Mouse (Mus musculus) CH12.LX (cell line): Measurements from ENCODE around the gene 1700029P11Rik. TPM values are rescaled to one million over a fixed set of nuclear protein-coding genes. Genes with fewer than 3 reads are reported as not detected.
"Not testable (repeated sequence)": the region's sequence is repeated elsewhere in the genome, so short reads cannot be mapped to it uniquely, and the experiment has no call there.

ENCODE experiments used
- DNase-seq: peaks from one replicate; pipeline ENCODE4 v3.0.0-alpha.2; 2013; ENCODE audit errors: extremely low read depth
- H3K27ac ChIP-seq: 2 replicates; pipeline ENCODE4 v1.5.1; 2012; ENCODE audit warnings: low read depth, mild to moderate bottlenecking, control low read depth, moderate library complexity; ENCODE audit not compliant: insufficient read depth
- H3K27me3 ChIP-seq: replicated peaks from 2 replicates; pipeline ENCODE3; 2012; ENCODE audit warnings: inconsistent platforms
- H3K36me3 ChIP-seq, 2 experiments: replicated peaks in 1 of 2; 2 replicates each; pipeline versions ENCODE3 to v1.6.1; 2012; ENCODE audit warnings: inconsistent platforms in 1 of 2, low read length in 1 of 2, mild to moderate bottlenecking in 1 of 2, mixed read lengths in 1 of 2, moderate library complexity in 1 of 2; ENCODE audit not compliant: control insufficient read depth in 1 of 2, insufficient read depth in 1 of 2
- H3K4me1 ChIP-seq, 2 experiments: 2 replicates each; pipeline ENCODE4 v1.6.1; 2012; ENCODE audit warnings: inconsistent platforms in 1 of 2, moderate library complexity in 1 of 2; ENCODE audit not compliant: insufficient read depth in 2 of 2, control insufficient read depth in 1 of 2
- H3K4me2 ChIP-seq: 2 replicates; pipeline ENCODE4 v1.6.1; 2012; ENCODE audit warnings: low read depth, mild to moderate bottlenecking, control low read depth; ENCODE audit not compliant: poor library complexity, insufficient read depth, severe bottlenecking
- H3K4me3 ChIP-seq, 3 experiments: fragments of 150-350 bp in 1 of 3; sonication (generic) in 1 of 3; replicated peaks in 1 of 3; 2 replicates each; pipeline versions ENCODE3 to v1.5.1; 2011 to 2012; ENCODE audit warnings: low read depth in 2 of 3, low read length in 2 of 3, mild to moderate bottlenecking in 2 of 3, moderate library complexity in 2 of 3, control low read depth in 1 of 3, improper control_type of control experiment in 1 of 3, inconsistent platforms in 1 of 3, mixed read lengths in 1 of 3; ENCODE audit not compliant: poor library complexity in 1 of 3
- H3K79me2 ChIP-seq: replicated peaks from 2 replicates; pipeline ENCODE4 v1.6.1; 2012; ENCODE audit warnings: mild to moderate bottlenecking, moderate library complexity; ENCODE audit not compliant: control insufficient read depth, poor library complexity, insufficient read depth, severe bottlenecking; ENCODE audit errors: extremely low read depth
- H3K9ac ChIP-seq: 2 replicates; pipeline ENCODE4 v1.6.1; 2012; ENCODE audit warnings: low read depth, mild to moderate bottlenecking, control low read depth, moderate library complexity; ENCODE audit not compliant: insufficient read depth
- H3K9me3 ChIP-seq: replicated peaks from 2 replicates; pipeline ENCODE3; 2012; ENCODE audit warnings: low read length, inconsistent platforms, mixed read lengths
- BHLHE40 ChIP-seq: IDR thresholded peaks from 2 replicates; pipeline ENCODE4 v1.6.1; 2011; ENCODE audit warnings: mild to moderate bottlenecking, low read depth, low read length, improper control_type of control experiment
- CHD1 ChIP-seq: IDR thresholded peaks from 2 replicates; pipeline ENCODE4 v1.6.1; 2012; ENCODE audit warnings: low read depth, low read length, improper control_type of control experiment, inconsistent platforms
- CHD2 ChIP-seq: IDR thresholded peaks from 2 replicates; pipeline ENCODE4 v1.6.1; 2011; ENCODE audit warnings: low read length, improper control_type of control experiment
- CTCF ChIP-seq, 2 experiments: IDR thresholded peaks in 1 of 2; conservative IDR thresholded peaks in 1 of 2; 2 replicates each; pipeline ENCODE4 v1.5.1; 2011 to 2012; ENCODE audit warnings: low read depth in 2 of 2, low read length in 2 of 2, improper control_type of control experiment in 1 of 2, inconsistent platforms in 1 of 2, mild to moderate bottlenecking in 1 of 2, moderate library complexity in 1 of 2
- E2F4 ChIP-seq: IDR thresholded peaks from 2 replicates; pipeline ENCODE4 v1.6.1; 2011; ENCODE audit warnings: low read depth, low read length, improper control_type of control experiment; ENCODE audit not compliant: insufficient replicate concordance
- ELF1 ChIP-seq: IDR thresholded peaks from 2 replicates; pipeline ENCODE4 v1.6.1; 2014; ENCODE audit warnings: low read depth, mild to moderate bottlenecking, inconsistent platforms, low read length, improper control_type of control experiment
- EP300 ChIP-seq: IDR thresholded peaks from 2 replicates; pipeline ENCODE4 v1.6.1; 2011; ENCODE audit warnings: low read length, improper control_type of control experiment
- ETS1 ChIP-seq: conservative IDR thresholded peaks from 2 replicates; pipeline ENCODE4 v1.6.1; 2012; ENCODE audit warnings: low read depth, mild to moderate bottlenecking, inconsistent platforms, low read length, improper control_type of control experiment, moderate library complexity
- GABPA ChIP-seq: IDR thresholded peaks from 2 replicates; pipeline ENCODE4 v1.6.1; 2012; ENCODE audit warnings: low read depth, low read length, improper control_type of control experiment, inconsistent platforms; ENCODE audit not compliant: insufficient replicate concordance
- HCFC1 ChIP-seq: IDR thresholded peaks from 2 replicates; pipeline ENCODE4 v1.6.1; 2012; ENCODE audit warnings: low read depth, mild to moderate bottlenecking, inconsistent platforms, low read length, improper control_type of control experiment
- IRF4 ChIP-seq: IDR thresholded peaks from 2 replicates; pipeline ENCODE4 v1.6.1; 2014; ENCODE audit warnings: low read depth, mild to moderate bottlenecking, inconsistent platforms, low read length, improper control_type of control experiment
- JUN ChIP-seq: IDR thresholded peaks from 2 replicates; pipeline ENCODE4 v1.6.1; 2011; ENCODE audit warnings: low read depth, mild to moderate bottlenecking, low read length, improper control_type of control experiment, moderate library complexity; ENCODE audit not compliant: insufficient read depth
- JUND ChIP-seq: conservative IDR thresholded peaks from 2 replicates; pipeline ENCODE4 v1.6.1; 2011; ENCODE audit warnings: low read depth, low read length, improper control_type of control experiment
- KAT2A ChIP-seq: IDR thresholded peaks from 2 replicates; pipeline ENCODE4 v1.6.1; 2012; ENCODE audit warnings: low read length, improper control_type of control experiment, inconsistent platforms; ENCODE audit not compliant: insufficient replicate concordance
- MAFK ChIP-seq: IDR thresholded peaks from 2 replicates; pipeline ENCODE4 v1.6.1; 2011; ENCODE audit warnings: low read length, improper control_type of control experiment; ENCODE audit not compliant: insufficient replicate concordance
- MAX ChIP-seq: IDR thresholded peaks from 2 replicates; pipeline ENCODE4 v1.6.1; 2011; ENCODE audit warnings: low read length, improper control_type of control experiment
- MAZ ChIP-seq: IDR thresholded peaks from 2 replicates; pipeline ENCODE4 v1.6.1; 2012; ENCODE audit warnings: low read depth, mild to moderate bottlenecking, inconsistent platforms, low read length, improper control_type of control experiment, moderate library complexity
- MEF2A ChIP-seq: IDR thresholded peaks from 2 replicates; pipeline ENCODE4 v1.6.1; 2014; ENCODE audit warnings: low read depth, mild to moderate bottlenecking, inconsistent platforms, low read length, improper control_type of control experiment, borderline replicate concordance
- MXI1 ChIP-seq: IDR thresholded peaks from 2 replicates; pipeline ENCODE4 v1.6.1; 2011; ENCODE audit warnings: mild to moderate bottlenecking, low read depth, low read length, improper control_type of control experiment
- MYC ChIP-seq: IDR thresholded peaks from 2 replicates; pipeline ENCODE4 v1.6.1; 2011; ENCODE audit warnings: low read depth, mild to moderate bottlenecking, improper control_type of control experiment, low read length
- NELFE ChIP-seq: IDR thresholded peaks from 2 replicates; pipeline ENCODE4 v1.6.1; 2011; ENCODE audit warnings: low read depth, low read length, improper control_type of control experiment
- NRF1 ChIP-seq: IDR thresholded peaks from 2 replicates; pipeline ENCODE4 v1.6.1; 2014; ENCODE audit warnings: low read depth, mild to moderate bottlenecking, inconsistent platforms, low read length, improper control_type of control experiment, moderate library complexity
- PAX5 ChIP-seq: IDR thresholded peaks from 2 replicates; pipeline ENCODE4 v1.6.1; 2012; ENCODE audit warnings: low read length, inconsistent platforms, mixed read lengths
- POLR2A ChIP-seq: IDR thresholded peaks from 2 replicates; pipeline ENCODE4 v1.6.1; 2011; ENCODE audit warnings: low read depth, mild to moderate bottlenecking, improper control_type of control experiment, low read length
- POLR2AphosphoS2 ChIP-seq: IDR thresholded peaks from 2 replicates; pipeline ENCODE4 v1.6.1; 2011; ENCODE audit warnings: low read depth, low read length, improper control_type of control experiment
- RAD21 ChIP-seq: IDR thresholded peaks from 2 replicates; pipeline ENCODE4 v1.6.1; 2011; ENCODE audit warnings: low read depth, mild to moderate bottlenecking, low read length, improper control_type of control experiment, moderate library complexity
- RCOR1 ChIP-seq: conservative IDR thresholded peaks from 2 replicates; pipeline ENCODE4 v1.6.1; 2012; ENCODE audit warnings: low read depth, mild to moderate bottlenecking, inconsistent platforms, low read length, improper control_type of control experiment
- SIN3A ChIP-seq: IDR thresholded peaks from 2 replicates; pipeline ENCODE4 v1.6.1; 2012; ENCODE audit warnings: low read length, improper control_type of control experiment, inconsistent platforms
- SMC3 ChIP-seq: IDR thresholded peaks from 2 replicates; pipeline ENCODE4 v1.6.1; 2011; ENCODE audit warnings: low read depth, low read length, improper control_type of control experiment
- TBP ChIP-seq: conservative IDR thresholded peaks from 2 replicates; pipeline ENCODE4 v1.6.1; 2011; ENCODE audit warnings: low read depth, low read length, improper control_type of control experiment
- TCF12 ChIP-seq: IDR thresholded peaks from 2 replicates; pipeline ENCODE4 v1.6.1; 2014; ENCODE audit warnings: low read depth, mild to moderate bottlenecking, inconsistent platforms, low read length, improper control_type of control experiment
- UBTF ChIP-seq: IDR thresholded peaks from 2 replicates; pipeline ENCODE4 v1.6.1; 2012; ENCODE audit warnings: low read depth, mild to moderate bottlenecking, inconsistent platforms, low read length, improper control_type of control experiment, moderate library complexity
- USF1 ChIP-seq: IDR thresholded peaks from 2 replicates; pipeline ENCODE4 v1.6.1; 2014; ENCODE audit warnings: low read depth, mild to moderate bottlenecking, inconsistent platforms, low read length, improper control_type of control experiment
- USF2 ChIP-seq: conservative IDR thresholded peaks from 2 replicates; pipeline ENCODE4 v1.6.1; 2011; ENCODE audit warnings: low read depth, low read length, improper control_type of control experiment
- ZC3H11A ChIP-seq: IDR thresholded peaks from 2 replicates; pipeline ENCODE4 v1.6.1; 2012; ENCODE audit warnings: low read depth, mild to moderate bottlenecking, inconsistent platforms, low read length, improper control_type of control experiment
- ZKSCAN1 ChIP-seq: IDR thresholded peaks from 2 replicates; pipeline ENCODE4 v1.6.1; 2012; ENCODE audit warnings: low read depth, inconsistent platforms, low read length, improper control_type of control experiment, borderline replicate concordance
- ZMIZ1 ChIP-seq: IDR thresholded peaks from 2 replicates; pipeline ENCODE4 v1.6.1; 2012; ENCODE audit warnings: low read depth, mild to moderate bottlenecking, inconsistent platforms, low read length, improper control_type of control experiment
- ZNF384 ChIP-seq: IDR thresholded peaks from 2 replicates; pipeline ENCODE4 v1.6.1; 2012; ENCODE audit warnings: low read depth, low read length, improper control_type of control experiment, inconsistent platforms
- dilution Hi-C: fragments of 300-500 bp; cut with MboI; formaldehyde crosslinking; loops from 2 replicates; pipeline ENCODE4 v1.14.3; 2020; ENCODE audit warnings: low sequenced_read_pairs; ENCODE audit not compliant: extremely low pct_unique_long_range_greater_than_20kb, extremely low pct_ligation_motif_present
- in situ Hi-C: fragments of 300-500 bp; cut with MboI; formaldehyde crosslinking; loops from 3 replicates; pipeline ENCODE4 v1.14.3; 2019; ENCODE audit warnings: low sequenced_read_pairs, low pct_ligation_motif_present, low pct_unique_long_range_greater_than_20kb, mixed read lengths
- polyA plus RNA-seq: library from polyadenylated mRNA; unstranded; fragments of >175 nt; gene quantifications from 2 replicates; pipeline ENCODE4 v1.2.1, GENCODE M21; 2012; ENCODE audit warnings: low read depth; ENCODE audit not compliant: insufficient read length
- total RNA-seq, 2 experiments: library from RNA; depleted of rRNA; stranded (reverse); fragments of 300-350 nt in 1 of 2; fragments of >200 nt in 1 of 2; gene quantifications; 2 replicates each; pipeline ENCODE4 v1.2.3; 2012 to 2014

1700029P11Rik gene
- total and polyA plus RNA-seq, 3 experiments = not detected

- dilution Hi-C loops (no loop called here), in situ Hi-C loops (no loop called here)
- Histone ChIP-seq H3K9me3 (peaks cover 3% of the 10 kb centered on the region), H3K4me3 (peak overlapping the region in 1 of 3 experiments; percentile 34), H3K27me3 (no peaks in the 10 kb centered on the region), H3K9ac (peak overlapping the region; percentile 0; the same call in 1 of the 2 replicates), H3K4me2 (peak overlapping the region; percentile 34), H3K36me3 (no peaks in the 10 kb centered on the region), H3K27ac (no peak overlapping the region), H3K4me1 (peaks cover 26 to 54% of the 10 kb centered on the region in 2 experiments), H3K79me2 (no peaks in the 10 kb centered on the region)
- TF ChIP-seq HCFC1 = no peak
- TF ChIP-seq CHD1 = no peak
- TF ChIP-seq SIN3A = no peak
- peak; percentile 81 for TF ChIP-seq MXI1
- 0 out of 2 replicates have a peak, but pooled peaks have one; percentile 21 for TF ChIP-seq CHD2
- no peak for TF ChIP-seq UBTF
- TF ChIP-seq TCF12 = no peak
- TF ChIP-seq ZMIZ1 = 0 out of 2 replicates have a peak, but pooled peaks have one; percentile 5
- TF ChIP-seq USF2 = no peak
- TF ChIP-seq TBP = no peak
- no peak for TF ChIP-seq MAFK
- TF ChIP-seq NRF1 = no peak
- 0 out of 2 replicates have a peak, but pooled peaks have one; percentile 7 for TF ChIP-seq EP300
- TF ChIP-seq NELFE = 0 out of 2 replicates have a peak, but pooled peaks have one; percentile 14
- TF ChIP-seq ETS1 = no peak
- TF ChIP-seq E2F4 = no peak
- no peak for TF ChIP-seq MAZ
- TF ChIP-seq ZKSCAN1 = no peak
- TF ChIP-seq RAD21 = no peak
- peak; percentile 40; the same call in 1 of the 2 replicates for TF ChIP-seq MAX
- peak; percentile 23; the same call in 1 of the 2 replicates for TF ChIP-seq BHLHE40
- TF ChIP-seq MEF2A = no peak
- TF ChIP-seq ZNF384 = no peak
- TF ChIP-seq RCOR1 = no peak
- no peak for TF ChIP-seq KAT2A
- TF ChIP-seq IRF4 = peak; percentile 23; the same call in 1 of the 2 replicates
- no peak for TF ChIP-seq JUN
- TF ChIP-seq PAX5 = no peak
- TF ChIP-seq POLR2AphosphoS2 = no peak
- no peak for TF ChIP-seq SMC3
- TF ChIP-seq ZC3H11A = no peak
- no peak for TF ChIP-seq ELF1
- TF ChIP-seq CTCF (conservative IDR thresholded peaks at IDR 0.05 in 1 of 2, IDR thresholded peaks at IDR 0.05 in 1 of 2; ENCODE audit: low read depth in 2 of 2, low read length in 2 of 2) = no peak
- no peak for TF ChIP-seq MYC
- no peak for TF ChIP-seq USF1
- peak; percentile 37; the same call in 1 of the 2 replicates for TF ChIP-seq POLR2A
- no peak for TF ChIP-seq JUND
- no peak for TF ChIP-seq GABPA
- peak; percentile 73 for DNase-seq
Observed at GRCm38 (mm10) chr15:81969173-81969572, 11.2 kb upstream of the 1700029P11Rik start.

- in situ Hi-C loops, dilution Hi-C loops, H3K4me2 ChIP-seq, H3K36me3 ChIP-seq, H3K27me3 ChIP-seq, H3K9me3 ChIP-seq, H3K4me3 ChIP-seq, H3K79me2 ChIP-seq, H3K9ac ChIP-seq, H3K27ac ChIP-seq, DNase-seq: not testable (repeated sequence)
- peaks cover 26 to 54% of the 10 kb centered on the region in 2 experiments for H3K4me1 ChIP-seq
Observed at GRCm38 (mm10) chr15:81969635-81970034, 10.7 kb upstream of the 1700029P11Rik start.
